Mouse (Mus musculus): ENCODE data around the gene Lrrc18. TPM values are rescaled to one million over a fixed set of nuclear protein-coding genes. Genes with fewer than 3 reads are reported as not detected.

Lrrc18 gene
- polyA plus RNA-seq, 1 experiment, result 0.67 TPM

GRCm38 (mm10) chr14:33000112-33000979 lies 9.2 kb downstream of the Lrrc18 start:
- no peak overlapping the region for H3K27ac ChIP-seq (ENCODE audit: insufficient read depth, low read length)
- TF ChIP-seq EP300 (IDR thresholded peaks at IDR 0.05; ENCODE audit: insufficient read depth, low read depth, low read length) (no peak), CTCF (IDR thresholded peaks at IDR 0.05; ENCODE audit: low read depth, low read length) (no peak), POLR2A (IDR thresholded peaks at IDR 0.05; ENCODE audit: insufficient read depth, low read length) (no peak)
- no peak overlapping the region for H3K9ac ChIP-seq (ENCODE audit: low read depth, poor library complexity, severe bottlenecking)
- H3K9me3 ChIP-seq (replicated peaks; ENCODE audit: control insufficient read depth, insufficient read depth, low read length, poor library complexity, severe bottlenecking), result no peaks in the 10 kb centered on the region
- no peaks in the 10 kb centered on the region for H3K4me1 ChIP-seq (ENCODE audit: control insufficient read depth, insufficient read depth, low read length)
- no peak overlapping the region for H3K4me3 ChIP-seq (ENCODE audit: low read depth, low read length)
- H3K36me3 ChIP-seq (ENCODE audit: control insufficient read depth, insufficient read depth, low read length, poor library complexity, severe bottlenecking), result no peaks in the 10 kb centered on the region
- H3K27me3 ChIP-seq (ENCODE audit: control insufficient read depth, insufficient read depth, low read length, poor library complexity, severe bottlenecking), result no peaks in the 10 kb centered on the region

GRCm38 (mm10) chr14:33005114-33005513 lies 13.9 kb downstream of the Lrrc18 start:
- H3K4me1 ChIP-seq (ENCODE audit: control insufficient read depth, insufficient read depth, low read length), result no peaks in the 10 kb centered on the region
- TF ChIP-seq CTCF (IDR thresholded peaks at IDR 0.05; ENCODE audit: low read depth, low read length), result no peak
- no peak overlapping the region for H3K27ac ChIP-seq (ENCODE audit: insufficient read depth, low read length)
- H3K9me3 ChIP-seq (replicated peaks; ENCODE audit: control insufficient read depth, insufficient read depth, low read length, poor library complexity, severe bottlenecking), result no peaks in the 10 kb centered on the region
- no peak overlapping the region for H3K4me3 ChIP-seq (ENCODE audit: low read depth, low read length)
- no peak overlapping the region for H3K9ac ChIP-seq (ENCODE audit: low read depth, poor library complexity, severe bottlenecking)
- H3K27me3 ChIP-seq (ENCODE audit: control insufficient read depth, insufficient read depth, low read length, poor library complexity, severe bottlenecking), result no peaks in the 10 kb centered on the region
- H3K36me3 ChIP-seq (ENCODE audit: control insufficient read depth, insufficient read depth, low read length, poor library complexity, severe bottlenecking), result no peaks in the 10 kb centered on the region

GRCm38 (mm10) chr14:33007638-33008037 lies 16.5 kb downstream of the Lrrc18 start:
- Histone ChIP-seq H3K27ac (ENCODE audit: insufficient read depth, low read length) (no peak overlapping the region), H3K4me3 (ENCODE audit: low read depth, low read length) (no peak overlapping the region), H3K27me3 (ENCODE audit: control insufficient read depth, insufficient read depth, low read length, poor library complexity, severe bottlenecking) (no peaks in the 10 kb centered on the region), H3K9me3 (replicated peaks; ENCODE audit: control insufficient read depth, insufficient read depth, low read length, poor library complexity, severe bottlenecking) (no peaks in the 10 kb centered on the region), H3K9ac (ENCODE audit: low read depth, poor library complexity, severe bottlenecking) (no peak overlapping the region), H3K4me1 (ENCODE audit: control insufficient read depth, insufficient read depth, low read length) (no peaks in the 10 kb centered on the region), H3K36me3 (ENCODE audit: control insufficient read depth, insufficient read depth, low read length, poor library complexity, severe bottlenecking) (no peaks in the 10 kb centered on the region)
- no peak for TF ChIP-seq EP300 (IDR thresholded peaks at IDR 0.05; ENCODE audit: insufficient read depth, low read depth, low read length)
- TF ChIP-seq CTCF (IDR thresholded peaks at IDR 0.05; ENCODE audit: low read depth, low read length), result no peak
- no peak for TF ChIP-seq POLR2A (IDR thresholded peaks at IDR 0.05; ENCODE audit: insufficient read depth, low read length)

- Histone ChIP-seq H3K36me3 (ENCODE audit: control insufficient read depth, insufficient read depth, low read length, poor library complexity, severe bottlenecking) (no peaks in the 10 kb centered on the region), H3K4me3 (ENCODE audit: low read depth, low read length) (no peak overlapping the region), H3K9me3 (replicated peaks; ENCODE audit: control insufficient read depth, insufficient read depth, low read length, poor library complexity, severe bottlenecking) (no peaks in the 10 kb centered on the region), H3K27me3 (ENCODE audit: control insufficient read depth, insufficient read depth, low read length, poor library complexity, severe bottlenecking) (no peaks in the 10 kb centered on the region), H3K9ac (ENCODE audit: low read depth, poor library complexity, severe bottlenecking) (no peak overlapping the region), H3K27ac (ENCODE audit: insufficient read depth, low read length) (no peak overlapping the region), H3K4me1 (ENCODE audit: control insufficient read depth, insufficient read depth, low read length) (no peaks in the 10 kb centered on the region)
- TF ChIP-seq EP300 (IDR thresholded peaks at IDR 0.05; ENCODE audit: insufficient read depth, low read depth, low read length) (no peak), CTCF (IDR thresholded peaks at IDR 0.05; ENCODE audit: low read depth, low read length) (no peak), POLR2A (IDR thresholded peaks at IDR 0.05; ENCODE audit: insufficient read depth, low read length) (no peak)
Observed at GRCm38 (mm10) chr14:33019050-33019449, 27.9 kb downstream of the Lrrc18 start.

GRCm38 (mm10) chr14:33019606-33020005 lies 28.4 kb downstream of the Lrrc18 start:
- no peaks in the 10 kb centered on the region for H3K36me3 ChIP-seq (ENCODE audit: control insufficient read depth, insufficient read depth, low read length, poor library complexity, severe bottlenecking)
- H3K4me1 ChIP-seq (ENCODE audit: control insufficient read depth, insufficient read depth, low read length), result no peaks in the 10 kb centered on the region
- no peak overlapping the region for H3K9ac ChIP-seq (ENCODE audit: low read depth, poor library complexity, severe bottlenecking)
- no peak overlapping the region for H3K27ac ChIP-seq (ENCODE audit: insufficient read depth, low read length)
- TF ChIP-seq EP300 (IDR thresholded peaks at IDR 0.05; ENCODE audit: insufficient read depth, low read depth, low read length), result no peak
- TF ChIP-seq POLR2A (IDR thresholded peaks at IDR 0.05; ENCODE audit: insufficient read depth, low read length), result no peak
- TF ChIP-seq CTCF (IDR thresholded peaks at IDR 0.05; ENCODE audit: low read depth, low read length), result no peak
- no peak overlapping the region for H3K4me3 ChIP-seq (ENCODE audit: low read depth, low read length)
- H3K9me3 ChIP-seq (replicated peaks; ENCODE audit: control insufficient read depth, insufficient read depth, low read length, poor library complexity, severe bottlenecking), result no peaks in the 10 kb centered on the region
- no peaks in the 10 kb centered on the region for H3K27me3 ChIP-seq (ENCODE audit: control insufficient read depth, insufficient read depth, low read length, poor library complexity, severe bottlenecking)

DNA sequence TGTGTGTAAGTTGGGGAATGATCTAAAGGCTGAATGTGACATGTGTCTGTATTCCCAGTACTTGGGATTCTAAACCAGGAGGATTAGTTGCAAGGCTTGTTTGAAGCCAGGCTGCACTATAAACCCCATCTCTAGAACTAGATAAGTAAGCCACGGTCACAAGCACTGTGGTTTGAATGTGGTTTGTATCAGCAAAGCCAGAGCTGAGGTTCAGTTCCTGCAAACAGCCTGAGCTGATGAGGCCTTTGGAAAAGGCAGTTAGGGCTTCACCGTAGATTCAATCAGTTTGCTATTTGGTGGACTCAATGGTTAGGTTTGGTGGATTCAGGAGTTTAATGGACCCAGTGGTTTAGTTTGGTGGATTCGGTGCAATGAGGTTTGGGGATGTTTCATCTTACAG lies 39.7 kb downstream of the Lrrc18 start:
- H3K9me3 ChIP-seq (replicated peaks; ENCODE audit: control insufficient read depth, insufficient read depth, low read length, poor library complexity, severe bottlenecking), result no peaks in the 10 kb centered on the region
- no peak for TF ChIP-seq CTCF (IDR thresholded peaks at IDR 0.05; ENCODE audit: low read depth, low read length)
- TF ChIP-seq POLR2A (IDR thresholded peaks at IDR 0.05; ENCODE audit: insufficient read depth, low read length), result no peak
- no peak for TF ChIP-seq EP300 (IDR thresholded peaks at IDR 0.05; ENCODE audit: insufficient read depth, low read depth, low read length)
- H3K36me3 ChIP-seq (ENCODE audit: control insufficient read depth, insufficient read depth, low read length, poor library complexity, severe bottlenecking), result no peaks in the 10 kb centered on the region
- no peak overlapping the region for H3K4me3 ChIP-seq (ENCODE audit: low read depth, low read length)
- H3K4me1 ChIP-seq (ENCODE audit: control insufficient read depth, insufficient read depth, low read length), result no peaks in the 10 kb centered on the region
- no peak overlapping the region for H3K9ac ChIP-seq (ENCODE audit: low read depth, poor library complexity, severe bottlenecking)
- no peak overlapping the region for H3K27ac ChIP-seq (ENCODE audit: insufficient read depth, low read length)
- H3K27me3 ChIP-seq (ENCODE audit: control insufficient read depth, insufficient read depth, low read length, poor library complexity, severe bottlenecking), result no peaks in the 10 kb centered on the region

Data from ES-Bruce4 (cell line).